Mouse (Mus musculus): Measurements from ENCODE around the gene Nrxn3.

Gene Nrxn3

GRCm38 (mm10) chr12:88722691-88723070, at the start of gene Nrxn3:
TSS of gene Nrxn3 (plus strand) at chr12:88722876.
- no peak for DNase-seq (ENCODE audit: low read depth, low spot score)

- DNase-seq (ENCODE audit: low read depth, low spot score): no peak
Observed at GRCm38 (mm10) chr12:88704159-88704846, 18.4 kb upstream of the Nrxn3 start.

- no peak for DNase-seq (ENCODE audit: low read depth, low spot score)
Observed at GRCm38 (mm10) chr12:88705959-88706358, 16.7 kb upstream of the Nrxn3 start.

GRCm38 (mm10) chr12:88707786-88708185, 14.9 kb upstream of the Nrxn3 start:
- DNase-seq (ENCODE audit: low read depth, low spot score): no peak

GRCm38 (mm10) chr12:88709223-88709622, 13.5 kb upstream of the Nrxn3 start:
- no peak for DNase-seq (ENCODE audit: low read depth, low spot score)

GRCm38 (mm10) chr12:88713456-88713855, 9.2 kb upstream of the Nrxn3 start:
- no peak for DNase-seq (ENCODE audit: low read depth, low spot score)

GRCm38 (mm10) chr12:88722031-88722690, 515 bp upstream of the Nrxn3 start:
- DNase-seq (ENCODE audit: low read depth, low spot score): no peak

- no peak for DNase-seq (ENCODE audit: low read depth, low spot score)
Observed at GRCm38 (mm10) chr12:88726316-88726715, 3.6 kb downstream of the Nrxn3 start.

GRCm38 (mm10) chr12:88726755-88727154, 4.1 kb downstream of the Nrxn3 start:
- DNase-seq (ENCODE audit: low read depth, low spot score): no peak

GRCm38 (mm10) chr12:88730720-88731119, 8.0 kb downstream of the Nrxn3 start:
- DNase-seq (ENCODE audit: low read depth, low spot score): no peak

GRCm38 (mm10) chr12:88735045-88735444, 12.4 kb downstream of the Nrxn3 start:
- DNase-seq (ENCODE audit: low read depth, low spot score): no peak

GRCm38 (mm10) chr12:88737081-88737480, 14.4 kb downstream of the Nrxn3 start:
- no peak for DNase-seq (ENCODE audit: low read depth, low spot score)

- no peak for DNase-seq (ENCODE audit: low read depth, low spot score)
Observed at GRCm38 (mm10) chr12:88738616-88739015, 15.9 kb downstream of the Nrxn3 start.

GRCm38 (mm10) chr12:88746788-88747187, 24.1 kb downstream of the Nrxn3 start:
- no peak for DNase-seq (ENCODE audit: low read depth, low spot score)

GRCm38 (mm10) chr12:88764791-88765190, 42.1 kb downstream of the Nrxn3 start:
- no peak for DNase-seq (ENCODE audit: low read depth, low spot score)

GRCm38 (mm10) chr12:88774666-88775065, 52.0 kb downstream of the Nrxn3 start:
- no peak for DNase-seq (ENCODE audit: low read depth, low spot score)

GRCm38 (mm10) chr12:88778036-88778435, 55.4 kb downstream of the Nrxn3 start:
- no peak for DNase-seq (ENCODE audit: low read depth, low spot score)

GRCm38 (mm10) chr12:88784199-88785147, 61.8 kb downstream of the Nrxn3 start:
- no peak for DNase-seq (ENCODE audit: low read depth, low spot score)

GRCm38 (mm10) chr12:88793314-88793713, 70.6 kb downstream of the Nrxn3 start:
- DNase-seq (ENCODE audit: low read depth, low spot score): no peak

- no peak for DNase-seq (ENCODE audit: low read depth, low spot score)
Observed at GRCm38 (mm10) chr12:88800990-88801655, 78.4 kb downstream of the Nrxn3 start.

GRCm38 (mm10) chr12:88801656-88802007, 79.0 kb downstream of the Nrxn3 start:
- no peak for DNase-seq (ENCODE audit: low read depth, low spot score)

GRCm38 (mm10) chr12:88808947-88809346, 86.3 kb downstream of the Nrxn3 start:
- no peak for DNase-seq (ENCODE audit: low read depth, low spot score)

Data from CD4-positive helper T cell, adult 2 months (primary cell).